Mouse (Mus musculus) frontal cortex, postnatal 25 days (tissue): ENCODE measurements around the gene Opa1.

ENCODE experiments used
- DNase-seq, 2 experiments: peaks; one replicate each; pipeline ENCODE4 v3.0.0; 2022; ENCODE audit warnings: low spot score in 2 of 2

Opa1 gene

DNA sequence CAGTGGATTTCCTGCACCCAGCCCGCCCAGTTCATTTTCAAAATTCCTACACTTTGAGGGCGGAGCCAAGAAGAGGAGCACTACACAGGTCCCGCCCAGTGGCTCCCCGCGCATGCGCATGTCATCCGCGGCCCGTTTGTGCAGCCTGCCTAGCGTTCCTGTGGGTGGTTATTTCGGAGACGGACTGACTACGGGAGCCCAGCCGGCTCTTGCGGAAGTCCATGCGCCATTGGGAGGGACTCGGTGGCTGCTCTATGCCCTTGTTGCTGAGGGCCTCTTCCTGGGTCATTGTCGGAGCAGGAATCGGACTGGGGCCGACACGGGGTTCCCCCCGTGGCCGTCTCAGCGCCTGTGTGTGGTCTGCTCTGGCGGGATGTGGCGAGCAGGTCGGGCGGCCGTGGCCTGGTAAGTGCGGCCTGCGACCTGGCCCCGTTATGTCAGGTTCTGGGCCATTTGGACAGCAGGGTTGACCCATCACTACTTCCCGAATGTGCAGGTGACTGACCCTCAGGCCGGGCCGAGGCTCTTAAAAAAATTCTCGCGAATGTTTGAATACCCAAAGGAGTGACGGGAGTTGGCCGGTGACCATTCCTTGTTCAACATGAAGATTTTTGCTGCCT, at the start of gene Opa1:
Gene Opa1 (plus strand): TSS at position 168 of the 620 bp plus-strand sequence.
- DNase-seq: peak; percentile 99

DNA sequence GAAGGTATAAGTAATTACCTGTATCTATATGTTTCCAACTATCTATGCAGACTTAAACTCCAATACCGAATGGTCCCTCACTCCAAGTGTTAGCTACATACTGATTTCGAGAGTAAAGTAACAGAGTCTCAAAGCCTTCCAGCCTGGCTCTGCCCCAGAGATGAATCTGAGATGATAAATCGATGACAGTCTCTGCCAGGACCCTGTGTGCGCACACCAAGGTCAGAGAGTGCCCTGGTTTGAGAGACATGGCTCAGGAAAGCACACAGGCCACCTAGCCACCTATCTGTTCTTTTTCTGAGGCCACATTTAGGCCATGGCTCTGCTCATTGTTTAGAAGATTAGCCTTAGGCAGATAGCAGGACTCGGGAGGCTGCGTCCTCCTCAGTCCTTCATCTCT, 45.5 kb upstream of the Opa1 start:
- DNase-seq: no peak

DNA sequence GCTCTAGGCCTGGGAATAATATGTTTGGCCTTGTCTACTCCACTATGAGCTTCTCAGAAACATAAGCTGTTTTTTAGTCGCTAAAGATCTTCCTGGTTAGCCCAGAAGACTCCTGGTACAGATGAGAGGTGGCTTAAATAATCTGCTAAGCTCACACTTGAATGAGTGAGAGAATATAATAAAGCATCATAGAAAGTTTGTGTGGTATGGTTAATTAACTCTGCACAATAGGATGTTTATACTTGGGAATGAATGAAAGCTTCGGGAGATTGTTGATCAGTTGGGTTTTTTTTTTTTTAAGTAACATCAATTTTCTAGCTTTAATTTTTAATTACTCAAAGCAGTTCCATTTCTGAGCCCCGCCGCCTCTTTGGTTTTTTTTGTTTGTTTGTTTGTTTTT, 43.3 kb upstream of the Opa1 start:
- no peak for DNase-seq

DNA sequence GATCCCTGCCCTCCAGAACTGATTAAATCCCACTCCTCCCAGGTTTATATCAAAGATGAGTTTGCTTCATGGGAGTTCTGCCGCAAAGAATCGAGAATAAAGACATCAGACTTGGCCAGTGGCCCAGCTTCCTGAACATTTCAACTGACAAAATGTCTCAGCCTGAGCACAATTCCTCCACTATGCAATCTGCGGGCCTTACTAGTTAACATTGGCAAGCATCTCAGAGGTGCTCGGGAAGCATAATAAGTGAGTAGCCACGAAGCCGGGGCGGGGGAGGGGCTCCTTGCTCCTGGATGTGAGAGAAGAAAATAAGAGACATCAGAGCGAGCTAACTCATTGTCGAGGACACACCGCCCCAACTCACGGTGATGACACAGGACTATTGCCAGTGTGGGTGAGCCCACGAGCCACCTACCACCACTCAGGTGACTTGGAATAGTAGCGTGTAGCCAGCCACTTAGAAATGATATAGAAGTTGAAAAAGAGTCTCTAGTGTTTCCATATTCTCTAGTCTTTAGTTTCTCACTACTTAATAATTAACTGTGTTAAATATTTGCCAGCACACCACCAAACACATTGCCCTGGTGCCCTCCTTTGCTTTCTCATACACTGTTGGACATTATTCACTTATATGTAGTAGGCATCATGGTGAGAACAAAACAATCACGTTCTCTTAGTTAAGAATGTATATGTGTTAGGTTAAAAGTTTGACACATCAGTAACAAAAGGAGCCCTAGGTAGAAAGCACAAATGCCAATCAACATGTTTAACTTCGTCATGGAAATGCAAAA, 42.5 kb upstream of the Opa1 start:
- peak in 1 of 2 experiments; percentile 16 for DNase-seq

DNA sequence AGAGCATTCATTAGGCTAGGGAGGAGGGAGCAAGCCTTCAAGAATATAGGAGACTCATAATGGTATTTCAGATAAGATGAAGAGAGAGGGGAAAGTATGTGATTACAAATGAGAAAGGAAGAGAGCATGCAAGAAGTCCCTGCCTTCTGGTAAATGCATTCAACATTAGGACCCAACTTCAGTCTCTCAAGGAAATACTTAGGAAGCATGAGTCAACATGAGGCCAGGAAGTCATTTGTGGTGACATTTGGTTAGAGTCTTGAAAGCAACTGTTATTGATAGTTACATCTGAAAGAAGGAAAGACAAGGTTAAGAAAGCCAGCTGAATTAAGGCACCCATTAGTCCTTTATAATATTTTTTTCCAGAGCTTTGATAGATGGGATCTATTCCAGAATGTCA, 39.2 kb upstream of the Opa1 start:
- DNase-seq: no peak

DNA sequence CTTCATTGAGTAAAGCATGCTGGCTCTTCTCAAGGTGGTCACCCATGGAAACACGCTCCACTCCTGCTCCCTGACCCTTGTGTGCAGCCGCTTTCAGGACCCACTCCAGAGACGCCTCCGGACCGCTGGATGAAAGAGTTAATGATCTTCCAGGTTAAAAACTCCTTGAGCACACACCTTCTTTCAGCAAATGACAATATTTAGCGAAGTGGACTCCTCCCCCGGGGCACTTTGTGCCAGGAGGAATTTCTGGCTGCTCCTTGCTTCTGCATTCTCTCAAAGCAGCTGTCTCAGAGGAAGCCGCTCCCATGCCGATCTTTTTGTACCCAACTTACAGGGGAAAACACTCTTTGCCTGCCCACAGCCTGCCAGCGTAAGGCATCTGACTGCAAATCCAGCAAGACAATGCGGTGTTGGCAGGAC, 37.9 kb upstream of the Opa1 start:
- DNase-seq: peak in 1 of 2 experiments; percentile 12

DNA sequence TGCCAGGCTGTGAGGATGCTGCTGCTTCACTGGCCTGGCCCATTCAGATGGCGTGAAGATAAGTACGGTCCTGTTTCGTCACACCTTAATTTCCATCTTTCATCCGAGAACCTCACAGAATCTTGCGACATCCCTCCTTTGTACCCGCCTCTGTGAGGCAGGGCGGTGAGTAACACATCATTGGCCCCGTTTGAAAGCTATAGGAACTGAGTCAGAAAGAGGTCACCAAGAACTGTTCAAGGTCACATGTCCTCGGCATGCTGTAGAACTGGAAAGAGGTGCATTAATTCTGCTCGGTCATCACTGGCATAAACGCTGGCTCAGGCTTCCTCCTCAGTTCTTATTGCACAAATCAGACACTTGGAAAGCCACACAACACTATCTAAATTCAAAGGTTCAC, 34.3 kb upstream of the Opa1 start, which contains the start of gene Atp13a4:
Gene Atp13a4 (minus strand): TSS at position 36 of the 400 bp plus-strand sequence.
- DNase-seq: no peak

DNA sequence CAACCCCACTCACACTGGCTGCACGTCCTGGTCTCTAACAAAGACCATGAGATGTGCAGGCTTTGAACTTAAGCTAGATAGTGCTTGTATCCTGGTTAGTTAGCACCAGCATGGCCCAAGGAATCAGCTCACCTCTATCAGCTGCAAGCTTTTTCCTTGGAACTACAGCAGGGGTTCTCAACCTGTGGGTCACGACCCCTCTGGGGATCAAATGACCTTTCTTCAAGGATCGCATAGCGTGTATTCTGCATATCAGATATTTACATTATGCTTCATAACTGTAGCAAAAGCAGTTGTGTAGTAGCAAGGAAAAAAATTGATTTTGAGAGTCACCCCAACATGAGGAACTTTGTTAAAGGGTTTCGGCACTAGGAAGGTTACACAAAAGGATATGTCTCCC, 19.5 kb upstream of the Opa1 start:
- DNase-seq: no peak

DNA sequence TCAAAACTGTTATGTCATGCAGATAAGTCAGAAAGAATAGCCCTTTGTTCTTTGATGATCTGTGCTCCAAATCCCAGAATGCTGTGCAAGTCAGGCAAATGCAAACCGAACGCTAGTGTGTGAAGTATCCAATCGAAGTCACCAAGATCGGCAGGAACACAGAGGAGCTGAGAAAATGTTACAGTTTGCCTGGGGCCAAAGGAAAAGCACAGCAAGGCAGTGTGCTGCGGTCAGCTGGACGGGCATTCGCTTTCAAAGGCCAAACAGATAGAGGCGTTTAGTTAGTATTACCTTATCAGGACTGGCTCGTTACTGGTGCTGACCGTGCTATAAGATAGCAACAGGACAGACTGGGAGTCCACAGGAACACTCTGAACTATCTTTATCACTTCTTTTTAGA, 18.7 kb upstream of the Opa1 start:
- peak in 1 of 2 experiments; percentile 4 for DNase-seq

DNA sequence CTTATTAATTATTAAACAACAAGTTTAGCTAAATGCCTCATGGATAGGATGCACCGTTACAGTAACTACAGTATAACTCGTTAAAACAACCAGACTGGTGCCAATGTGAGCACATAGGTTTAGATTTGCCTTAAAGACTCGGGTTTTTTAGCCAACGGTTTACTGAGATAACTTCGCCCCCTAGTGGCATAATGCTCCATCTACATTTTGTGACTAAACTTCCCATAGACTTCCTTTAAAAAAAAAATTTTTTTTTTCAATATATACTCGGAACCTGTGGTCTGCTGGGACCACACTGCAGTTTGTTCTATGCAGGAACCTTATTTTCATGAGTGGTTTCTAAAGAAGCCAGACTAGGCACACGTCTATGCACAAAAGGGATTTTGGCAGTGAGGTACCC, 18.3 kb upstream of the Opa1 start:
- peak in 1 of 2 experiments; percentile 42 for DNase-seq

DNA sequence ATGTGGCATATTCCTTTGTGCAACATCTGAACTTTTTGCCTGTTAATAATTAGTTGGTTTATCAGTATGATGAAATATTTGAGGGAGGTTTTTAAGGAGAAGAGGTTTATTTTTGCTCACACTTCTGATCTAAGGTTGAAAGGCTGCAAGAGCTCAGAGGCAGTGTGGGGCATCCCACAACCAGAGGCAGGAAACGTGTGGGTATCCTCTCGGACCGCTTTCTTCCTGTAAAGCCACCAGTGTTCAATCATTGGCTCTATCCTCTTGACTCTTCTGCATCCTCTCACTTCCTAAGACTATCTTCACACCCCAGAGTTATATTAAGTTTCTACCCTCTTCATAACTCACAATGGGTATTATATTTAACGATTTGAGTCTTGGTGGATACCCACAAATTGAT, 5.1 kb upstream of the Opa1 start:
- DNase-seq: no peak

DNA sequence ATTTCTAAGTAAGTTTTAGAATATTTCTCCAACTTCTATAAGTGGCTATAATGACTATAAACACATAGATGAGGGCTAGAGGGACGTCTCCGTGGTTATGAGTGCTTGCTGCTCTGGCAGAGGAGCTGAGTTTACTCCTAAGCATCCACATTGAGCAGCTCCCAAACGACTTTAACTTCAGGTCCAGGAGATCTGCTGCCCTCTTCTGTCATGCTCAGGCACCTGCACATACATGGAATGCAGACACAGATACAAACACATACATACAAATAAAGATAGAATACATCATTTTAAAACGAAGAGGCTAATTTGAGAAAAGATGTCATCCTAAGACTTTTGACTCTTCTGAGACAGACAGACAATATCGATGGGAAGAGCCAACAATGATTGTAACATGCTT, 3.5 kb upstream of the Opa1 start:
- no peak for DNase-seq

DNA sequence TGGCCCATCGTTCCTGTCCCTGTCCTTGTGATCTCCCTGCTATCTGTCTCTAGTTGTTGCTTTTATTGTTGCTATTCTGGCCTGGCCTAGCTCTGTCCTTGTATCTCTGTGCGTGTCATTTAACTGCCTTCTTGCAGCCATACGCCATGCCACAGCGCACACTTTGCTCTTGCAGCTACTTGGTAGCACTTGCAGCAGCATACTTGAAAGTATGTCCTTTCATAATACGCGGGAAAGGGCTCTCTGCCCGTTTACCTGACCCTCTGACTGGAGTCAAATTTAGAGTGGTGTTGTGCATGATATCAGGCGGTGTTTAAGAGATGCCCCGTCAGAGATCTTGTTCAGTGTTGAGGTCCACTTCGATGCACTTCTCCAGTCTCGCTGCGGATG, 648 bp downstream of the Opa1 start:
- DNase-seq: no peak

DNA sequence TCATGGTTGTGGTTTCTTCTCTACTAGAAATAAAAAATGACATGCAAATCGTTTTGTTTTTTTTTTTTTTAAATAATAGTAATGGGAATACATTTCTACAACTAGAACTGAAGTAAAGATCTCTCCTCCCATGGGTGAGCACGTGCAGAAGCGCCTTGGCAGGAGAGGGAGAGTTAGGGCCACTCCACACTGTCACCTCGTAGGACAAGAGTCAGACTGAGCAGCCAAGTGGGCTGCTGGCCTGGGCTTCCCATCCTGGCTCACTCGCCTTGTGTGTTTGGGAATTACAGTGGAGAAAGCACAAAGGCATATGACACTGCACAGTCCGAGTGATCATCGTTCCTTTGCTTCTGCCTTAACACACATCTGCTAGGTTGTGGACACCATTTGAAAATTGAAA, 13.0 kb downstream of the Opa1 start:
- DNase-seq: no peak

DNA sequence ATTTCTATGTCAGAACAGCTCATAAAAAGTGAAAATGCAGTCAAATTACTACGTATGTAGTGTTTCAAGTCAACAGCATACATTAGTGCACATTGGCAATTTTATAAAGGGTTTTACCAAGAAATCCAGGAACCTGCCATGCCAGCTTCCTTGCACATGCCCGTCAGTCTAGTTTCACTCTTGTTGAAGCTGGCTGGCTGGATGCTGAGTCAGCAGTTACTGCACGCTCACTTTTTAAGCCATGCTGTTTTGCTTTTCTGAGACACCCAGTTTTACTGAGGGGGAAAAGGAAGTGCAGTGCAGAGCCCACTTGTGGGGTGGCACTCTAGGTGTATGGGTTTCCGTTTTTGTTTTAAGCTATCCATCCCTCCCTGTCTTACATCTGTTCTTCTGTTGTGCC, 18.0 kb downstream of the Opa1 start:
- DNase-seq: no peak

DNA sequence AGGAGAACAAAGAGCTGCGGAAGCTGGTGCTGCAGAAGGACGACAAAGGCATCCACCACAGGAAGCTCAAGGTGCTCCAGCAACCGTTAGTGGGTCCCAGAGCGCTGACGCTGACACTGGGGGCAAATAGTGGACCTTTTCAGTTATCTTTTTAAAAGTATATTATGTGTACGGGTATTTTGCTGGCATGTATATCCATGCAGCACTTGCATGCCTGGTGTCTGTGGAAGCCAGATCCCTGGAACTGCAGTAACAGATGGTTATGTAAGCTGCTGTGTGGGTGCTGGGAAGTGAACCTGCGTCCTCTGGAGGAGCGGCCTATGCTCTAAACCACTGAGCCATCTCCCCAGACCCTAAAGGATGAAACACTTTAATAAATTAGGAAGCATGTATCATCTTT, 26.4 kb downstream of the Opa1 start:
- peak; percentile 9 to 13 for DNase-seq

DNA sequence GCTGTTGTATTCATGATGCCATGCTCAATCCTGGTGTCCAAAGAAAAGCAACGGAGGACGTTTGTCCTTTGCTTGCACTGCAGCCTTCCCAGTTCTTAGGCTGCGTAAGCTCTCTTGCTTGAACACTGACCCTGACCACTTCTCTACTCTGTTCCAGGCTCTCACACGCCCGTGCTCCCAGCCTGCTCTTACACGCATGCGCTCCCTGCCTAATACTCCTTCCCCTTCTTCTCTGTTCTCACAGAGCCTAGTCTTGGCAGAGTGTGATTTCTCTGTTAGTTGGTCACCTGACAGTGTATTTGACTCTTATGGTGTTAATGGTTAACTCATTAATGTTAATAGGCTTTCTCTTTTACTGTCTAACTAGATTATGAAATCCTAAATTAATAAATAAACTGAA, 28.0 kb downstream of the Opa1 start:
- no peak for DNase-seq

DNA sequence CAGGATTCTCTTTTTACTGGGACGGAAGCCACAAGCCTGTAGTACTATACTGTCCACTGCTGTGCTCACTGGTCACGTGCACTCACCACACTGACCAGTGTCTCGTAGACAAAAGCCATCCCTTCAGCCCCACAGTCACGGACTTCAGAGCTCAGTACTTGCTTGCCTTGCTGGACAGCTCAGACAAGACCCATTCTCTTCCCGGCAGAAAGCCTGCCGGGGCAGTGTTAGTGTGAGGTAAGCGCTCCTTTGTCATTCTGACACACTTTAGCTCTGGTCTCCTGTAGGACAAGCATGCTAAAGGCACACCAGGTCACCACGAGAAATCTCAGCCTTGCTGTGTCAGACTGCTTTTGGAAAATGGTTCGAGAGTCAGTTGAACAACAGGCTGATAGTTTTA, 35.6 kb downstream of the Opa1 start:
- DNase-seq: no peak

DNA sequence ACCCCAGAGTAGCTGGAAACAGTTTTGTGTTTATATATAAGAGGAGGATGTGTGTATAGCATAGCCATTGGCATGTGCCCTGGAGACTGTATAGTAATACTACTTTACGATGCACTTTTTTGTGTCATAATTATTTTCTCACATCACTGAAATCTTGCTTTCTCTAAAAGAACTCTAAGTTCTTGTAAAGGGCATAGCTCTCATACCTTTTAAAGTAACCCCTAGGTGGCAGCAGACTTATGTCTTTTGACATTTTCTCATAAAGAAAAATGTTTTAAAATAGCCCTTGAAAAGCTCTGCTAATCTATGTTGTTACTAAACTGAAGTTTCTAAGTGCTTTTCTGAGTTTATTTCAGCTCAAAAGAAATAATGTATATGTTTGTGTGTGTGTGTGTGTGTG, 49.9 kb downstream of the Opa1 start:
- DNase-seq: no peak

DNA sequence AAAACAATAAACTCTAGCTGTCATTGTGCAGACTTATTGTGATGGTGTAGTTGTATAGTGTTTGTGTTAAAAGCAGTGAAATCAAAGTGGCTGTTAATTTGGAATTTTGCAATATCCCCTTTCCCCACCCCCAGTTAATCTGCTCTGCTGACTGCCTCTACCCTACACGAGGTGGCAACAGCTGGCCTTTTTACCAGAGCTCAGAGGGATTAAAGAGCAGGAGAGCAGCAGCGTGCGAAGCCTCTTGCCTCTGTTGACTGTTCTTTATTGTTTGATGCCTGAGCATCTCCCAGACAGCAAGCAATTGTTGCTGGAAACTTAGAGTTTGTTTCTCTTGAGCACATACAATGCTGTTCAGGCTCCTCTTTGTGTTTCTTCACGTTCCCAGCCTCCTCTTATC, 56.6 kb downstream of the Opa1 start:
- no peak for DNase-seq

DNA sequence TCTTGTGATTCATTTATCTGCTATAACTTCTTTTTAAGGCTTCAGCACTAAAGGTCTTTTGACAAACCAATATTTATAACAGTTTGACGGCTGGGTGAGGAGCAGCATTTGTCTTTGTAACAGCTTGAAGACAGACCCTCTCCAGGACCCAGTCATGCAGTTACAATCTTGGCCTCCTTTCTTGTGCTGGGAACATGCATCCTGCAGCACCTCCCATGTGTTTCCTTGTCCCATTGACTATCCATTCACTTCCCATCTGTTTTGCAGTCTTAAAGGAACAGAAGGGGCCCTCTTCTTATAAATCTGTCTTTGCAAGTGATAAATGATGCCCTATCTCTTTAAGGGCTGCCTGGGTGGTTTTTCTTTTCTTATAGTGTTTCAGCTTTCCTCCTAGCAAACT, 63.2 kb downstream of the Opa1 start:
- no peak for DNase-seq

DNA sequence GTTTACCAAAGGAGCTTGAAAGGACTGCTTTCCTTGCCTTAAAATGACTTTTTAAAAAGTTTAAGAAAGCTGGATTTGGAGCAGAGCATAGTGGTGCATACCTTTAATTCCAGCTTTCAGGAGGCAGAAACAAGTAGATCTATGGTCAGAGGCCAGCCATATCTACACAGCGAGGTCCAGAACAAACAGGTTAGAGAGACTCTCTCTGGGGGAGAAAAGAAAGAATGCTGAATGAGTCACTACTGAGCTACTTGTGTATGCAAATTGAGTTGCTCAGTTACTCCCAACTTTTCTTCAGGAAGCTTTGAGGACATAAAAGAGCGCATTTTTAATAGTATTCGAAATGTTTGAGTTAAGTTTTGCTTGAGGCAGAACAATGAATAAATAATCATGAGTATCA, 65.7 kb downstream of the Opa1 start:
- no peak for DNase-seq

DNA sequence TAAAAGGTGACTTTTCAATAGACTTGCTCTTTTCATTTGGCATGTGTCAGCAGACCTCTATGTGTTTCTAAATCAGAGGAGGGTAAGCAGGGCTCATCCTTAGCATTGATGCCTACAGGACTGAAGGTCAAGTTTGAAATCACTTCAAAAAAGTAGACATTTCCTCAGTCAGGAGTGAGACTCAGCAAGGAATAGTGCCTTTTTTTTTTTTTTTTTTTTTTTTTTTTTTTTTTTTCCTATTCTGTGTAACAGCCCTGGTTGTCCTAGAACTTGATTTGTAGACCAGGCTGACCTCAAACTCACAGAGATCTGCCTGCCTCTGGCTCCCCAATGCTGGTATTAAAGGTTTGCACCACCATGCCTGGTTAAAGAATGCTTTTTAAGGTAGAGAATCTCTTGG, 67.1 kb downstream of the Opa1 start:
- no peak for DNase-seq
